Comparison of ENCODE assay signal across 8 mouse cellular contexts in genomic region chrX:134750764-134751592, GRCm38 (mm10). TPM values are rescaled to one million over a fixed set of nuclear protein-coding genes. Genes with fewer than 3 reads are reported as not detected.
DNase-seq lines count a peak whose midpoint lies in the region; ATAC-seq and TF ChIP-seq lines count a peak whose summit lies in the region.

Gene Armcx6 (minus strand): TSS chrX:134751417.

- H3K79me2 ChIP-seq in heart, adult 2 months (replicated peaks; ENCODE audit: control insufficient read depth, insufficient read depth, low read length) = no peaks in the 10 kb centered on the region

- TF ChIP-seq CTCF in heart, adult 2 months (IDR thresholded peaks at IDR 0.05) = peak; percentile 18; the same call in 1 of the 2 replicates
- TF ChIP-seq CTCF in kidney, adult 2 months (conservative IDR thresholded peaks at IDR 0.05; ENCODE audit: insufficient read depth, insufficient read length, low read depth, low read length) = no peak

- H3K4me2 ChIP-seq in embryonic facial prominence, embryonic 13.5 days = peak within 1 kb of the TSS; percentile 58
- H3K4me2 ChIP-seq in limb, embryonic 15.5 days = peak within 1 kb of the TSS; percentile 47
- peak within 1 kb of the TSS; percentile 51 for H3K4me2 ChIP-seq in midbrain, embryonic 16.5 days (ENCODE audit: low read length)

- no peaks in the 10 kb centered on the region for H3K36me3 ChIP-seq in embryonic facial prominence, embryonic 13.5 days
- no peaks in the 10 kb centered on the region for H3K36me3 ChIP-seq in heart, adult 2 months (ENCODE audit: control insufficient read depth, insufficient read depth, low read length)
- H3K36me3 ChIP-seq in kidney, adult 2 months (ENCODE audit: control insufficient read depth, insufficient read depth, low read length) = no peaks in the 10 kb centered on the region
- no peaks in the 10 kb centered on the region for H3K36me3 ChIP-seq in limb, embryonic 15.5 days
- H3K36me3 ChIP-seq in midbrain, embryonic 16.5 days (ENCODE audit: control insufficient read depth, insufficient read depth, low read length) = no peaks in the 10 kb centered on the region

- H3K27me3 ChIP-seq in embryonic facial prominence, embryonic 13.5 days = peaks cover 31% of the 10 kb centered on the region
- H3K27me3 ChIP-seq in heart, adult 2 months (ENCODE audit: control insufficient read depth, insufficient read depth, low read length) = no peaks in the 10 kb centered on the region
- no peaks in the 10 kb centered on the region for H3K27me3 ChIP-seq in kidney, adult 2 months (replicated peaks; ENCODE audit: control insufficient read depth, insufficient read depth, low read length)
- H3K27me3 ChIP-seq in limb, embryonic 15.5 days = peaks cover 23% of the 10 kb centered on the region
- H3K27me3 ChIP-seq in midbrain, embryonic 16.5 days (ENCODE audit: control insufficient read depth, insufficient read depth, low read depth, low read length) = no peaks in the 10 kb centered on the region; the same call in 1 of the 2 replicates

- WGBS in embryonic facial prominence, embryonic 13.5 days = 20% methylated on average over 36 of the region's 36 CpGs
- WGBS in heart, adult 2 months = 17% methylated on average over 36 of the region's 36 CpGs
- under 1% methylated on average over 36 of the region's 36 CpGs for WGBS in kidney, adult 2 months
- WGBS in limb, embryonic 15.5 days = 24% methylated on average over 36 of the region's 36 CpGs
- WGBS in midbrain, embryonic 16.5 days = 22% methylated on average over 36 of the region's 36 CpGs

- H3K27ac ChIP-seq in embryonic facial prominence, embryonic 13.5 days = peak within 1 kb of the TSS; percentile 83
- H3K27ac ChIP-seq in heart, adult 2 months = no peak within 1 kb of the TSS
- no peak within 1 kb of the TSS for H3K27ac ChIP-seq in kidney, adult 2 months (ENCODE audit: insufficient read depth, low read depth, low read length)
- peak within 1 kb of the TSS; percentile 86 for H3K27ac ChIP-seq in limb, embryonic 15.5 days
- H3K27ac ChIP-seq in midbrain, embryonic 16.5 days (ENCODE audit: low read length) = peak within 1 kb of the TSS; percentile 79

- peak; percentile 62 to 65 for DNase-seq in B cell, adult 2 months
- DNase-seq in adrenal gland, postnatal 4 days (ENCODE audit: low spot score in 2 of 2) = peak in 1 of 2 experiments; percentile 20
- DNase-seq in heart, adult 2 months = peak; percentile 68 to 79
- peak; percentile 71 for DNase-seq in kidney, adult 2 months
- DNase-seq in spleen, postnatal 36 days (ENCODE audit: low spot score in 2 of 2) = peak; percentile 60 to 69

- H3K9me3 ChIP-seq in embryonic facial prominence, embryonic 13.5 days = no peaks in the 10 kb centered on the region
- no peaks in the 10 kb centered on the region for H3K9me3 ChIP-seq in limb, embryonic 15.5 days
- no peaks in the 10 kb centered on the region for H3K9me3 ChIP-seq in midbrain, embryonic 16.5 days (replicated peaks; ENCODE audit: control insufficient read depth, low read length, poor library complexity, severe bottlenecking)

- H3K4me1 ChIP-seq in embryonic facial prominence, embryonic 13.5 days = peaks cover 11% of the 10 kb centered on the region; the same call in 1 of the 2 replicates
- no peaks in the 10 kb centered on the region for H3K4me1 ChIP-seq in heart, adult 2 months (ENCODE audit: control insufficient read depth, insufficient read depth, low read length)
- H3K4me1 ChIP-seq in kidney, adult 2 months (ENCODE audit: control insufficient read depth, insufficient read depth, low read length) = no peaks in the 10 kb centered on the region
- H3K4me1 ChIP-seq in limb, embryonic 15.5 days = 0 out of 2 replicates have a peak, but pooled peaks cover 3% of the 10 kb centered on the region
- H3K4me1 ChIP-seq in midbrain, embryonic 16.5 days (ENCODE audit: control insufficient read depth, insufficient read depth, low read length) = peaks cover 3% of the 10 kb centered on the region; the same call in 1 of the 2 replicates

- TF ChIP-seq POLR2A in heart, adult 2 months (IDR thresholded peaks at IDR 0.05; ENCODE audit: insufficient read depth, low read depth, low read length) = peak; percentile 54; the same call in 1 of the 2 replicates
- TF ChIP-seq POLR2A in kidney, adult 2 months (IDR thresholded peaks at IDR 0.05; ENCODE audit: low read depth, low read length) = no peak

- ATAC-seq in embryonic facial prominence, embryonic 13.5 days (ENCODE audit: insufficient number of reproducible peaks, insufficient read depth, low FRiP score, low TSS enrichment, low read depth) = peak; percentile 94
- ATAC-seq in limb, embryonic 15.5 days (ENCODE audit: insufficient number of reproducible peaks, low FRiP score, low TSS enrichment, low read depth) = peak; percentile 84
- peak; percentile 93 for ATAC-seq in midbrain, embryonic 16.5 days

- peak within 1 kb of the TSS; percentile 73 for H3K9ac ChIP-seq in embryonic facial prominence, embryonic 13.5 days
- 0 out of 2 replicates have a peak within 1 kb of the TSS, but pooled peaks have one; percentile 4 for H3K9ac ChIP-seq in heart, adult 2 months (ENCODE audit: low read depth, low read length)
- H3K9ac ChIP-seq in limb, embryonic 15.5 days = 0 out of 2 replicates have a peak within 1 kb of the TSS, but pooled peaks have one; percentile 42
- H3K9ac ChIP-seq in midbrain, embryonic 16.5 days (ENCODE audit: low read depth, low read length) = peak within 1 kb of the TSS; percentile 70

- TF ChIP-seq EP300 in heart, adult 2 months (IDR thresholded peaks at IDR 0.05; ENCODE audit: insufficient read depth, low read depth, low read length) = no peak

- H3K4me3 ChIP-seq in embryonic facial prominence, embryonic 13.5 days = peak within 1 kb of the TSS; percentile 53
- H3K4me3 ChIP-seq in heart, adult 2 months = peak within 1 kb of the TSS; percentile 56
- peak within 1 kb of the TSS; percentile 48 for H3K4me3 ChIP-seq in kidney, adult 2 months (ENCODE audit: insufficient read depth, low read depth, low read length)
- H3K4me3 ChIP-seq in limb, embryonic 15.5 days = peak within 1 kb of the TSS; percentile 53
- peak within 1 kb of the TSS; percentile 48 for H3K4me3 ChIP-seq in midbrain, embryonic 16.5 days (ENCODE audit: low read depth, low read length)

- intact Hi-C loops in heart, adult 2 months (cut with DNase I) = no loop called here

RNA-seq across cellular contexts. Expression of gene Armcx6, which starts in this region (rescaled TPM):
- total RNA-seq in adrenal gland, postnatal 4 days (2021) = 10 to 100 TPM; 17.1 to 23.4 TPM
- 34.5 and 36.6 TPM in 2 replicates for polyA plus RNA-seq in embryonic facial prominence, embryonic 13.5 days (2015; fragmentation: Nextera tagmentation; extraction: Ambion mirVana)
- total RNA-seq in heart, adult 2 months (2021) = 1 to 10 TPM in 1 of 2 experiments, under 1 TPM in 1; 0.84 to 1.1 TPM
- polyA plus RNA-seq in heart, adult 2 months (2012; rRNA removed) = 0.50 and 0.61 TPM in 2 replicates
- polyA plus RNA-seq in kidney, adult 2 months (2012; rRNA removed) = 1.3 and 1.5 TPM in 2 replicates
- 32.3 and 33.3 TPM in 2 replicates for polyA plus RNA-seq in limb, embryonic 15.5 days (2015; fragmentation: Nextera tagmentation; extraction: Ambion mirVana)
- polyA plus RNA-seq in midbrain, embryonic 16.5 days (2015; fragmentation: Nextera tagmentation; extraction: Ambion mirVana) = 52.7 and 53.0 TPM in 2 replicates

Comparison
In these comparisons a context has a peak if more than half of its experiments do, and no peak if none do; other contexts are left out.
1. RNA of gene Armcx6 (total RNA-seq): 17.1 to 23.4 TPM in adrenal gland, postnatal 4 days; 0.84 to 1.1 TPM in heart, adult 2 months; every median in the first group is over 4 times any median in the second.
2. RNA of gene Armcx6 (polyA plus RNA-seq): 52.7 to 53.0 TPM in midbrain, embryonic 16.5 days, 34.5 to 36.6 TPM in embryonic facial prominence, embryonic 13.5 days and 32.3 to 33.3 TPM in limb, embryonic 15.5 days; 1.3 to 1.5 TPM in kidney, adult 2 months and 0.50 to 0.61 TPM in heart, adult 2 months; every median in the first group is over 10 times any median in the second.
3. H3K27ac ChIP-seq: peak in embryonic facial prominence, embryonic 13.5 days (single experiment), limb, embryonic 15.5 days (single experiment) and midbrain, embryonic 16.5 days (single experiment); none in heart, adult 2 months (single experiment) and kidney, adult 2 months (single experiment).
4. H3K9ac ChIP-seq: peak in every context shown above with its lines; median percentile 73 in embryonic facial prominence, embryonic 13.5 days; 70 in midbrain, embryonic 16.5 days; 42 in limb, embryonic 15.5 days; 4 in heart, adult 2 months.
5. Peak in every context shown above with its lines, with median percentiles within 50 percentile points of each other: ATAC-seq, H3K4me2 ChIP-seq and H3K4me3 ChIP-seq.